Mouse (Mus musculus): ENCODE data around the gene Men1. TPM values are rescaled to one million over a fixed set of nuclear protein-coding genes. Genes with fewer than 3 reads are reported as not detected.

Men1 gene
- polyA plus RNA-seq, 1 experiment, result 57.2 TPM

- peaks cover 21% of the 10 kb centered on the region for H3K36me3 ChIP-seq (ENCODE audit: control insufficient read depth, insufficient read depth, low read length)
- peaks cover 14% of the 10 kb centered on the region; the same call in 1 of the 2 replicates for H3K4me1 ChIP-seq (ENCODE audit: control insufficient read depth, insufficient read depth, insufficient read length)
- H3K4me3 ChIP-seq (ENCODE audit: extremely low read depth, insufficient read depth, insufficient read length), result no peak overlapping the region
- no peak for TF ChIP-seq POLR2A (IDR thresholded peaks at IDR 0.05; ENCODE audit: low read depth, low read length)
- TF ChIP-seq CTCF (IDR thresholded peaks at IDR 0.05; ENCODE audit: extremely low read depth, insufficient read depth, insufficient read length, insufficient replicate concordance), result no peak
- H3K27ac ChIP-seq (ENCODE audit: insufficient read depth, low read length), result no peak overlapping the region
- WGBS, result 93% methylated on average over 5 of the region's 5 CpGs
- DNase-seq (ENCODE audit: low read depth in 1 of 2, low spot score in 2 of 2), result no peak
- H3K27me3 ChIP-seq (ENCODE audit: control insufficient read depth, insufficient read depth, low read length), result no peaks in the 10 kb centered on the region
Measured at GRCm38 (mm10) chr19:6381238-6381637, 46.5 kb downstream of the Men1 start.

GRCm38 (mm10) chr19:6382323-6382924, 47.6 kb downstream of the Men1 start:
- H3K36me3 ChIP-seq (ENCODE audit: control insufficient read depth, insufficient read depth, low read length), result peaks cover 11% of the 10 kb centered on the region
- 43% methylated on average over 4 of the region's 4 CpGs for WGBS
- no peak for TF ChIP-seq CTCF (IDR thresholded peaks at IDR 0.05; ENCODE audit: extremely low read depth, insufficient read depth, insufficient read length, insufficient replicate concordance)
- TF ChIP-seq POLR2A (IDR thresholded peaks at IDR 0.05; ENCODE audit: low read depth, low read length), result no peak
- DNase-seq (ENCODE audit: low read depth in 1 of 2, low spot score in 2 of 2), result no peak
- H3K27me3 ChIP-seq (ENCODE audit: control insufficient read depth, insufficient read depth, low read length), result no peaks in the 10 kb centered on the region
- H3K4me1 ChIP-seq (ENCODE audit: control insufficient read depth, insufficient read depth, insufficient read length), result peaks cover 14% of the 10 kb centered on the region; the same call in 1 of the 2 replicates
- H3K4me3 ChIP-seq (ENCODE audit: extremely low read depth, insufficient read depth, insufficient read length), result no peak overlapping the region
- no peak overlapping the region for H3K27ac ChIP-seq (ENCODE audit: insufficient read depth, low read length)

- peaks cover 14% of the 10 kb centered on the region; the same call in 1 of the 2 replicates for H3K4me1 ChIP-seq (ENCODE audit: control insufficient read depth, insufficient read depth, insufficient read length)
- TF ChIP-seq POLR2A (IDR thresholded peaks at IDR 0.05; ENCODE audit: low read depth, low read length) (no peak), CTCF (IDR thresholded peaks at IDR 0.05; ENCODE audit: extremely low read depth, insufficient read depth, insufficient read length, insufficient replicate concordance) (no peak)
- H3K36me3 ChIP-seq (ENCODE audit: control insufficient read depth, insufficient read depth, low read length), result peaks cover 4% of the 10 kb centered on the region
- 41% methylated on average over 5 of the region's 5 CpGs for WGBS
- H3K27ac ChIP-seq (ENCODE audit: insufficient read depth, low read length), result no peak overlapping the region
- no peak for DNase-seq (ENCODE audit: low read depth in 1 of 2, low spot score in 2 of 2)
- no peak overlapping the region for H3K4me3 ChIP-seq (ENCODE audit: extremely low read depth, insufficient read depth, insufficient read length)
- H3K27me3 ChIP-seq (ENCODE audit: control insufficient read depth, insufficient read depth, low read length), result no peaks in the 10 kb centered on the region
Measured at GRCm38 (mm10) chr19:6383470-6383869, 48.7 kb downstream of the Men1 start.

- no peaks in the 10 kb centered on the region for H3K36me3 ChIP-seq (ENCODE audit: control insufficient read depth, insufficient read depth, low read length)
Measured at GRCm38 (mm10) chr19:6384128-6384527, 49.3 kb downstream of the Men1 start, which contains the start of gene Pygm. Pygm (plus strand) TSS chr19:6384399.

GRCm38 (mm10) chr19:6384954-6385353, 50.2 kb downstream of the Men1 start:
- no peaks in the 10 kb centered on the region for H3K27me3 ChIP-seq (ENCODE audit: control insufficient read depth, insufficient read depth, low read length)
- no peaks in the 10 kb centered on the region for H3K36me3 ChIP-seq (ENCODE audit: control insufficient read depth, insufficient read depth, low read length)
- WGBS, result 67% methylated on average over 11 of the region's 11 CpGs
- H3K27ac ChIP-seq (ENCODE audit: insufficient read depth, low read length), result no peak overlapping the region
- TF ChIP-seq CTCF (IDR thresholded peaks at IDR 0.05; ENCODE audit: extremely low read depth, insufficient read depth, insufficient read length, insufficient replicate concordance), result no peak
- no peak for TF ChIP-seq POLR2A (IDR thresholded peaks at IDR 0.05; ENCODE audit: low read depth, low read length)
- no peak for DNase-seq (ENCODE audit: low read depth in 1 of 2, low spot score in 2 of 2)
- peaks cover 24% of the 10 kb centered on the region; the same call in 1 of the 2 replicates for H3K4me1 ChIP-seq (ENCODE audit: control insufficient read depth, insufficient read depth, insufficient read length)
- H3K4me3 ChIP-seq (ENCODE audit: extremely low read depth, insufficient read depth, insufficient read length), result no peak overlapping the region

More at GRCm38 (mm10) chr19:6384128-6384527, 49.3 kb downstream of the Men1 start, which contains the start of gene Pygm:
- no peak for DNase-seq (ENCODE audit: low read depth in 1 of 2, low spot score in 2 of 2)
- 20% methylated on average over 7 of the region's 7 CpGs for WGBS
- no peaks in the 10 kb centered on the region for H3K27me3 ChIP-seq (ENCODE audit: control insufficient read depth, insufficient read depth, low read length)
- H3K27ac ChIP-seq (ENCODE audit: insufficient read depth, low read length), result no peak within 1 kb of the TSS
- H3K4me1 ChIP-seq (ENCODE audit: control insufficient read depth, insufficient read depth, insufficient read length), result peaks cover 18% of the 10 kb centered on the region; the same call in 1 of the 2 replicates
- TF ChIP-seq CTCF (IDR thresholded peaks at IDR 0.05; ENCODE audit: extremely low read depth, insufficient read depth, insufficient read length, insufficient replicate concordance), result no peak
- no peak for TF ChIP-seq POLR2A (IDR thresholded peaks at IDR 0.05; ENCODE audit: low read depth, low read length)
- H3K4me3 ChIP-seq (ENCODE audit: extremely low read depth, insufficient read depth, insufficient read length), result no peak within 1 kb of the TSS

GRCm38 (mm10) chr19:6385419-6385818, 50.6 kb downstream of the Men1 start:
- DNase-seq (ENCODE audit: low read depth in 1 of 2, low spot score in 2 of 2), result no peak
- Histone ChIP-seq H3K27me3 (ENCODE audit: control insufficient read depth, insufficient read depth, low read length) (no peaks in the 10 kb centered on the region), H3K36me3 (ENCODE audit: control insufficient read depth, insufficient read depth, low read length) (no peaks in the 10 kb centered on the region), H3K4me1 (ENCODE audit: control insufficient read depth, insufficient read depth, insufficient read length) (peaks cover 24% of the 10 kb centered on the region; the same call in 1 of the 2 replicates), H3K27ac (ENCODE audit: insufficient read depth, low read length) (no peak overlapping the region), H3K4me3 (ENCODE audit: extremely low read depth, insufficient read depth, insufficient read length) (no peak overlapping the region)
- TF ChIP-seq POLR2A (IDR thresholded peaks at IDR 0.05; ENCODE audit: low read depth, low read length) (no peak), CTCF (IDR thresholded peaks at IDR 0.05; ENCODE audit: extremely low read depth, insufficient read depth, insufficient read length, insufficient replicate concordance) (no peak)
- 85% methylated on average over 5 of the region's 5 CpGs for WGBS

GRCm38 (mm10) chr19:6385821-6386220, 51.0 kb downstream of the Men1 start:
- DNase-seq (ENCODE audit: low read depth in 1 of 2, low spot score in 2 of 2), result no peak
- WGBS, result 93% methylated on average over 7 of the region's 7 CpGs
- TF ChIP-seq CTCF (IDR thresholded peaks at IDR 0.05; ENCODE audit: extremely low read depth, insufficient read depth, insufficient read length, insufficient replicate concordance), result no peak
- TF ChIP-seq POLR2A (IDR thresholded peaks at IDR 0.05; ENCODE audit: low read depth, low read length), result no peak
- Histone ChIP-seq H3K4me1 (ENCODE audit: control insufficient read depth, insufficient read depth, insufficient read length) (peaks cover 24% of the 10 kb centered on the region; the same call in 1 of the 2 replicates), H3K4me3 (ENCODE audit: extremely low read depth, insufficient read depth, insufficient read length) (no peak overlapping the region), H3K27ac (ENCODE audit: insufficient read depth, low read length) (no peak overlapping the region), H3K36me3 (ENCODE audit: control insufficient read depth, insufficient read depth, low read length) (no peaks in the 10 kb centered on the region), H3K27me3 (ENCODE audit: control insufficient read depth, insufficient read depth, low read length) (no peaks in the 10 kb centered on the region)
